Mouse (Mus musculus): Measurements from ENCODE around the gene Hoxd12.

DNA sequence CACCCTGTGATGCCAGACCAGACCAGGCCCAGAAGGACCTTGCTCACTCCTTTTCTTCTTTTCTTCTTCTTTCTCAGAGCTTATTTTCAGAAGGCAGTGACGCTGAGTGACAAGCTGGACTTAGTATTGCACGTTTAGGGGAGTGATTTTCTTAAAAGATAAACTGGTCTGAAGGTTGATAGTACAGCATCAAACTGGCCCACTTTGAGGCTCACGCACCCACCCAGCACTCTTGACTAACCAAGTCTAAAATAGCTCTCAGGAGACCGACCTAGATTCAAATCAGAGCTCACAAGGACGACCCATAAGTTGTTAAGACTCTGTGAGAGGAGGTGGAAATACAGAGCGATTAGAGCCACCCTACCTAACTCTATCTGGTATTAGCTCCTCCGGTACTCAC lies 8.4 kb upstream of the Hoxd12 start:
- TF ChIP-seq POLR2A (IDR thresholded peaks at IDR 0.05; ENCODE audit: low read depth, low read length) (no peak), CTCF (conservative IDR thresholded peaks at IDR 0.05; ENCODE audit: insufficient read depth, insufficient read length, low read depth, low read length) (no peak)
